Mouse (Mus musculus): ENCODE results near the gene Tfdp2.
"Not testable (repeated sequence)": the region's sequence is repeated elsewhere in the genome, so short reads cannot be mapped to it uniquely, and the experiment has no call there.

- not testable (repeated sequence) for TF ChIP-seq CTCF, POLR2A (IDR thresholded peaks at IDR 0.05; ENCODE audit: extremely low read depth, insufficient read depth, low read length)
Measured at GRCm38 (mm10) chr9:96351771-96352170, 155.7 kb downstream of the Tfdp2 start.
